Mouse (Mus musculus) liver, embryonic 12.5 days (tissue): Measurements from ENCODE around the gene Cacul1. TPM values are rescaled to one million over a fixed set of nuclear protein-coding genes. Genes with fewer than 3 reads are reported as not detected.

ENCODE experiments used
- ATAC-seq: fragments of 200-750 bp; cut with Nextera tagmentation; 2 replicates; pipeline ENCODE4 v1.8.0; 2017; ENCODE audit warnings: moderate number of reproducible peaks, mild to moderate bottlenecking, moderate library complexity
- H3K27ac ChIP-seq: fragments of 300-500 bp; sonication (generic); 2 replicates; pipeline ENCODE4 v1.5.1; 2016; ENCODE audit warnings: mild to moderate bottlenecking
- H3K27me3 ChIP-seq: fragments of 300-500 bp; sonication (generic); replicated peaks from 2 replicates; pipeline ENCODE4 v1.6.1; 2016; ENCODE audit warnings: mild to moderate bottlenecking, moderate library complexity
- H3K36me3 ChIP-seq: fragments of 300-500 bp; sonication (generic); 2 replicates; pipeline ENCODE4 v1.6.1; 2016; ENCODE audit warnings: mild to moderate bottlenecking, moderate library complexity
- H3K4me1 ChIP-seq: fragments of 300-500 bp; sonication (generic); 2 replicates; pipeline ENCODE4 v1.6.1; 2016
- H3K4me2 ChIP-seq: fragments of 300-500 bp; sonication (generic); 2 replicates; pipeline ENCODE4 v1.6.1; 2016; ENCODE audit warnings: mild to moderate bottlenecking, moderate library complexity
- H3K4me3 ChIP-seq: fragments of 300-500 bp; sonication (generic); 2 replicates; pipeline ENCODE4 v1.5.1; 2016; ENCODE audit warnings: mild to moderate bottlenecking, moderate library complexity
- H3K9ac ChIP-seq: fragments of 300-500 bp; sonication (generic); 2 replicates; pipeline ENCODE4 v1.6.1; 2016; ENCODE audit warnings: mild to moderate bottlenecking, moderate library complexity
- H3K9me3 ChIP-seq: fragments of 300-500 bp; sonication (generic); replicated peaks from 2 replicates; pipeline ENCODE4 v1.6.1; 2016; ENCODE audit warnings: mild to moderate bottlenecking, moderate library complexity
- WGBS: fragments of 180-500 bp; shearing (Covaris S2); methylation state at CpG from one replicate; pipeline ENCODE4 v1.1.7; 2016; ENCODE audit not compliant: insufficient replicate concordance; 5-methylcytosine and 5-hydroxymethylcytosine counted together
- polyA plus RNA-seq: library from polyadenylated mRNA; unstranded; fragments of >200 nt; fragmentation: Nextera tagmentation; extraction: Ambion mirVana; gene quantifications from 2 replicates; pipeline ENCODE4 v1.2.1, GENCODE M21; 2016

Cacul1 gene
- polyA plus RNA-seq, 1 experiment from 2014 or later: 17.5 TPM

GRCm38 (mm10) chr19:60583201-60583600 is 2.4 kb upstream of the Cacul1 start:
- Histone ChIP-seq H3K4me3 (no peak overlapping the region), H3K9me3 (no peaks in the 10 kb centered on the region), H3K36me3 (no peaks in the 10 kb centered on the region), H3K27me3 (no peaks in the 10 kb centered on the region), H3K27ac (no peak overlapping the region), H3K9ac (no peak overlapping the region), H3K4me2 (no peak overlapping the region), H3K4me1 (peaks cover 22% of the 10 kb centered on the region)
- 87% methylated on average over 2 of the region's 2 CpGs for WGBS
- ATAC-seq: no peak

GRCm38 (mm10) chr19:60581377-60582290 is 809 bp upstream of the Cacul1 start:
- peak; percentile 34 for ATAC-seq
- H3K27ac ChIP-seq: peak overlapping the region; percentile 92
- no peaks in the 10 kb centered on the region for H3K9me3 ChIP-seq
- peak overlapping the region; percentile 77 for H3K4me2 ChIP-seq
- H3K9ac ChIP-seq: peak overlapping the region; percentile 97
- H3K4me1 ChIP-seq: peaks cover 35% of the 10 kb centered on the region
- 31% methylated on average over 4 of the region's 4 CpGs for WGBS
- no peaks in the 10 kb centered on the region for H3K27me3 ChIP-seq
- H3K4me3 ChIP-seq: peak overlapping the region; percentile 96
- no peaks in the 10 kb centered on the region for H3K36me3 ChIP-seq

- Histone ChIP-seq H3K4me3 (peak overlapping the region; percentile 96), H3K4me1 (peaks cover 49% of the 10 kb centered on the region), H3K27me3 (no peaks in the 10 kb centered on the region), H3K9ac (peak overlapping the region; percentile 97), H3K36me3 (peaks cover 6% of the 10 kb centered on the region; the same call in 1 of the 2 replicates), H3K27ac (peak overlapping the region; percentile 92), H3K4me2 (peak overlapping the region; percentile 77), H3K9me3 (no peaks in the 10 kb centered on the region)
- peak; percentile 38 for ATAC-seq
- 2% methylated on average over 34 of the region's 34 CpGs for WGBS
Measured at GRCm38 (mm10) chr19:60579771-60580581, 849 bp downstream of the Cacul1 start.

DNA sequence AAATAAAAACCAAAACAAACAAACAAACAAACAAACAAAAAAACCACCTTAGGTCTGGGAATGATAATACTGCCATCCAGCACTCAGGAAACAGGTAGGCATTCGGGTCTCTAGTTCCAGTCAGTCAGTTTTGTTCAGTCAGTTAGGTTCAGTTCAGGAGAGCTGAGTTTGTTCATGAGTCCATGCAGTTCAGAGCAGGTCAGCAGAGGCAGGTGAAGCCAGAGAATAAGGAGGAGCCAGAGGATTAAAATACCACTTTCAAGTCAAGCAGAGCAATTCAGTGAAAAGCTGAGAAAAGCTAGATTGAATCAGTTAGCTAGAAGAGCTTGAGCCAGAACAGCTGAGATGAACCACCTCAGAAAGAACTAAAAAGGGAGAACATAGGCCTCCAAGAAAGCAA is 4.1 kb downstream of the Cacul1 start:
- Histone ChIP-seq H3K9ac (no peak overlapping the region), H3K36me3 (peaks cover 17% of the 10 kb centered on the region), H3K27ac (no peak overlapping the region), H3K4me2 (no peak overlapping the region), H3K4me1 (peaks cover 53% of the 10 kb centered on the region), H3K27me3 (no peaks in the 10 kb centered on the region), H3K9me3 (no peaks in the 10 kb centered on the region), H3K4me3 (no peak overlapping the region)
- WGBS: 73% methylated on average over 1 of the region's 1 CpGs
- ATAC-seq: no peak

DNA sequence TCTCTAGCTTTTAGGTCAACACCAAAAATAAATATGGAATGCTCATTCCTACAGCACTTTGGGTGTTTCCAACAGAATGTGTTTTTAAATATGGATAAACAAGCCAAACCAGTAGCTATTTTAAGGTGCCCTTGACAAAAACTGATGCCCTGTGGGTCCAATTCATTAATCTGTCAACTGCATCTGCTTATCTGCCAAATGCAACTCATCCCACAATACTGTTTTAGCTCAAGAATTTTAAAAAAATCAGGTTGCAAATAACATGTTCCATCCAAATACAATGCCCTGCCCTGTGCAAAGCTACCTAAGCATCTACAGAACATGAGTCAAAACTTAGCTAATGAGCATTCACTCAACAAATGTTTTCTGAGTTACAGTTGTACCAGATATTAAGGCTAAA is 20.3 kb downstream of the Cacul1 start:
- peak; percentile 37; the same call in 1 of the 2 replicates for ATAC-seq
- peaks cover 19% of the 10 kb centered on the region for H3K4me1 ChIP-seq
- H3K36me3 ChIP-seq: peaks cover 31% of the 10 kb centered on the region
- no peaks in the 10 kb centered on the region for H3K9me3 ChIP-seq
- no peak overlapping the region for H3K27ac ChIP-seq
- H3K4me2 ChIP-seq: no peak overlapping the region
- no peak overlapping the region for H3K4me3 ChIP-seq
- no peak overlapping the region for H3K9ac ChIP-seq
- no peaks in the 10 kb centered on the region for H3K27me3 ChIP-seq

- ATAC-seq: no peak
- Histone ChIP-seq H3K9ac (no peak overlapping the region), H3K4me2 (no peak overlapping the region), H3K4me3 (no peak overlapping the region), H3K27me3 (no peaks in the 10 kb centered on the region), H3K36me3 (peaks cover 39% of the 10 kb centered on the region), H3K9me3 (no peaks in the 10 kb centered on the region), H3K27ac (no peak overlapping the region), H3K4me1 (no peaks in the 10 kb centered on the region)
- 77% methylated on average over 4 of the region's 4 CpGs for WGBS
Measured at GRCm38 (mm10) chr19:60554866-60555438, 25.9 kb downstream of the Cacul1 start.

GRCm38 (mm10) chr19:60553501-60553900 is 27.3 kb downstream of the Cacul1 start:
- Histone ChIP-seq H3K27ac (no peak overlapping the region), H3K4me2 (no peak overlapping the region), H3K4me1 (no peaks in the 10 kb centered on the region), H3K4me3 (no peak overlapping the region), H3K27me3 (no peaks in the 10 kb centered on the region), H3K9ac (no peak overlapping the region), H3K36me3 (peaks cover 40% of the 10 kb centered on the region), H3K9me3 (no peaks in the 10 kb centered on the region)
- no peak for ATAC-seq

DNA sequence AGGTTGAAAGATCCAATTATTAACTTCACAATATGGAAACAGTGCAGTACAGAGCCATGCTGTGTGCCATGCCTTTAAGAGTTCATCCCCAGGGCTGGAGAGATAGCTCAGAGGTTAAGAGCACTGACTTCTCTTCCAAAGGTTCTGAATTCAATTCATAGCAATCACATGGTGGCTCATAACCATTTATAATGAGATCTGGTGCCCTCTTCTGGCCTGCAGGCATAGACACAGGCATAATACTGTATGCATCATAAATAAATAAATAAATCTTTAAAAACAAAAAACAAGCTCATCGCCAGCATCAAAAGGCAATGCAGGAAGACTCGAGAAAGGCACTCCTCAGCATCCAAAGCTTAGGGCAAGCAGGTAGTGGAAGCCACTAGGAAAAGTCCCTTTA is 37.5 kb downstream of the Cacul1 start:
- peaks cover 42% of the 10 kb centered on the region for H3K36me3 ChIP-seq
- no peak overlapping the region for H3K9ac ChIP-seq
- no peaks in the 10 kb centered on the region for H3K27me3 ChIP-seq
- ATAC-seq: no peak
- no peaks in the 10 kb centered on the region for H3K9me3 ChIP-seq
- no peak overlapping the region for H3K4me3 ChIP-seq
- no peaks in the 10 kb centered on the region for H3K4me1 ChIP-seq
- WGBS: 78% methylated on average over 2 of the region's 2 CpGs
- H3K27ac ChIP-seq: no peak overlapping the region
- H3K4me2 ChIP-seq: no peak overlapping the region

DNA sequence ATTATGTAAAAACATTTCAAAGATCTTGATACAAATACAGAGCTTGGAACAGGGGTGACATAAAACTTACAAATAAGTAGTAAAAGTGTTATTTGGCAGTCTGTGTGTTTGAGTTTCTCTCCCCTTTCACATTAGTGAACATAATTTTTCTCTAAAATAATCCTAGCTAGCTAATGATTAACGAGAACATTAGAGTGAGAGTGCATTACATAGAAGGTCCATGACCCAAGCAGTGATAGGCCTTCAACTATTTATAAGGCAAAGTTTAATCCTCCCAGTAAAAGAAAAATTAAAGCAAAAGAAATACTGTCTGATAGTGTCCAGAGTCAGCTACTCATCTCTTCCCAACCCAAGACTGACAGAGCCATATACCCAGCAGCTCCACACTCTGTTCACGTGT is 48.9 kb downstream of the Cacul1 start:
- no peak overlapping the region for H3K9ac ChIP-seq
- no peak overlapping the region for H3K27ac ChIP-seq
- ATAC-seq: no peak
- H3K27me3 ChIP-seq: no peaks in the 10 kb centered on the region
- H3K4me2 ChIP-seq: no peak overlapping the region
- no peak overlapping the region for H3K4me3 ChIP-seq
- no peaks in the 10 kb centered on the region for H3K4me1 ChIP-seq
- no peaks in the 10 kb centered on the region for H3K9me3 ChIP-seq
- 84% methylated on average over 2 of the region's 2 CpGs for WGBS
- peaks cover 44% of the 10 kb centered on the region for H3K36me3 ChIP-seq

- Histone ChIP-seq H3K4me3 (no peak overlapping the region), H3K9me3 (no peaks in the 10 kb centered on the region), H3K27ac (no peak overlapping the region), H3K9ac (no peak overlapping the region), H3K4me2 (no peak overlapping the region), H3K4me1 (no peaks in the 10 kb centered on the region), H3K27me3 (no peaks in the 10 kb centered on the region), H3K36me3 (peaks cover 47% of the 10 kb centered on the region)
- 73% methylated on average over 1 of the region's 1 CpGs for WGBS
- no peak for ATAC-seq
Measured at GRCm38 (mm10) chr19:60530171-60530570, 50.7 kb downstream of the Cacul1 start.

- no peaks in the 10 kb centered on the region for H3K4me1 ChIP-seq
- no peak overlapping the region for H3K9ac ChIP-seq
- no peaks in the 10 kb centered on the region for H3K9me3 ChIP-seq
- H3K4me2 ChIP-seq: no peak overlapping the region
- no peak overlapping the region for H3K4me3 ChIP-seq
- ATAC-seq: no peak
- no peaks in the 10 kb centered on the region for H3K27me3 ChIP-seq
- H3K36me3 ChIP-seq: peaks cover 47% of the 10 kb centered on the region
- WGBS: 21% methylated on average over 1 of the region's 1 CpGs
- H3K27ac ChIP-seq: no peak overlapping the region
Measured at GRCm38 (mm10) chr19:60529302-60529701, 51.5 kb downstream of the Cacul1 start.

GRCm38 (mm10) chr19:60528602-60529001 is 52.2 kb downstream of the Cacul1 start:
- H3K4me1 ChIP-seq: no peaks in the 10 kb centered on the region
- ATAC-seq: no peak
- H3K27ac ChIP-seq: no peak overlapping the region
- peaks cover 44% of the 10 kb centered on the region for H3K36me3 ChIP-seq
- 67% methylated on average over 3 of the region's 3 CpGs for WGBS
- H3K9ac ChIP-seq: no peak overlapping the region
- H3K9me3 ChIP-seq: no peaks in the 10 kb centered on the region
- no peak overlapping the region for H3K4me2 ChIP-seq
- H3K27me3 ChIP-seq: no peaks in the 10 kb centered on the region
- no peak overlapping the region for H3K4me3 ChIP-seq
